Mouse (Mus musculus) thymus, postnatal 25 days (tissue): ENCODE results near the gene Exoc8.
A peak's percentile ranks its signal among the peaks of the same experiment; 100 is the strongest.

Experiments
- DNase-seq: peaks from one replicate; pipeline ENCODE4 v3.0.0; 2022

The Exoc8 gene

GRCm38 (mm10) chr8:124897386-124898250 is at the start of gene Exoc8, which contains the start of gene Sprtn:
TSS of gene Exoc8 (minus strand) at chr8:124897705.
TSS of gene Sprtn (plus strand) at chr8:124897886.
- DNase-seq, result peak; percentile 98

- DNase-seq, result no peak
Observed at GRCm38 (mm10) chr8:124944406-124944805, 46.9 kb upstream of the Exoc8 start.

GRCm38 (mm10) chr8:124943801-124944200 is 46.3 kb upstream of the Exoc8 start:
- DNase-seq, result no peak

GRCm38 (mm10) chr8:124937293-124937692 is 39.8 kb upstream of the Exoc8 start:
- DNase-seq, result no peak

GRCm38 (mm10) chr8:124936699-124937098 is 39.2 kb upstream of the Exoc8 start:
- no peak for DNase-seq

- no peak for DNase-seq
Observed at GRCm38 (mm10) chr8:124935116-124935515, 37.6 kb upstream of the Exoc8 start.

GRCm38 (mm10) chr8:124932435-124932834 is 34.9 kb upstream of the Exoc8 start:
- DNase-seq, result no peak

- no peak for DNase-seq
Observed at GRCm38 (mm10) chr8:124930649-124931048, 33.1 kb upstream of the Exoc8 start.

- no peak for DNase-seq
Observed at GRCm38 (mm10) chr8:124930086-124930485, 32.6 kb upstream of the Exoc8 start.

- DNase-seq, result no peak
Observed at GRCm38 (mm10) chr8:124929006-124929405, 31.5 kb upstream of the Exoc8 start.

GRCm38 (mm10) chr8:124926351-124926771 is 28.9 kb upstream of the Exoc8 start:
- DNase-seq, result no peak

GRCm38 (mm10) chr8:124925544-124926266 is 28.2 kb upstream of the Exoc8 start:
- peak; percentile 33 for DNase-seq

- DNase-seq, result no peak
Observed at GRCm38 (mm10) chr8:124923971-124924652, 26.6 kb upstream of the Exoc8 start.

- no peak for DNase-seq
Observed at GRCm38 (mm10) chr8:124922490-124923089, 25.1 kb upstream of the Exoc8 start.

GRCm38 (mm10) chr8:124921369-124922279 is 24.1 kb upstream of the Exoc8 start:
- no peak for DNase-seq

- no peak for DNase-seq
Observed at GRCm38 (mm10) chr8:124917741-124918484, 20.4 kb upstream of the Exoc8 start.

- no peak for DNase-seq
Observed at GRCm38 (mm10) chr8:124914061-124914460, 16.6 kb upstream of the Exoc8 start.

- no peak for DNase-seq
Observed at GRCm38 (mm10) chr8:124911938-124912872, 14.7 kb upstream of the Exoc8 start.

- no peak for DNase-seq
Observed at GRCm38 (mm10) chr8:124910349-124910748, 12.8 kb upstream of the Exoc8 start.

- no peak for DNase-seq
Observed at GRCm38 (mm10) chr8:124909936-124910335, 12.4 kb upstream of the Exoc8 start.
